Mouse (Mus musculus) hindbrain, embryonic 11.5 days (tissue): ENCODE results near the gene Pgap3. TPM values are rescaled to one million over a fixed set of nuclear protein-coding genes. Genes with fewer than 3 reads are reported as not detected.

Experiments
- ATAC-seq: fragments of 200-750 bp; cut with Nextera tagmentation; 2 replicates; pipeline ENCODE4 v1.8.0; 2017; ENCODE audit warnings: mild to moderate bottlenecking, moderate TSS enrichment, moderate library complexity; ENCODE audit not compliant: low FRiP score
- DNase-seq: peaks from one replicate; pipeline ENCODE4 v3.0.0-alpha.2; 2015; ENCODE audit warnings: low spot score
- H3K27ac ChIP-seq: fragments of 300-500 bp; sonication (generic); 2 replicates; pipeline ENCODE4 v1.5.1; 2014; ENCODE audit warnings: mild to moderate bottlenecking, low read depth, low read length
- H3K27me3 ChIP-seq: fragments of 300-500 bp; sonication (generic); 2 replicates; pipeline ENCODE4 v1.6.1; 2014; ENCODE audit warnings: mild to moderate bottlenecking, low read length, moderate library complexity, mixed read lengths; ENCODE audit not compliant: control insufficient read depth, insufficient read depth
- H3K36me3 ChIP-seq: fragments of 300-500 bp; sonication (generic); 2 replicates; pipeline ENCODE4 v1.6.1; 2014; ENCODE audit warnings: mild to moderate bottlenecking, low read length, moderate library complexity, mixed read lengths; ENCODE audit not compliant: control insufficient read depth, insufficient read depth
- H3K4me1 ChIP-seq: fragments of 300-500 bp; sonication (generic); replicated peaks from 2 replicates; pipeline ENCODE4 v1.6.1; 2014; ENCODE audit warnings: low read length, mixed read lengths; ENCODE audit not compliant: control insufficient read depth, insufficient read depth
- H3K4me2 ChIP-seq: fragments of 300-500 bp; sonication (generic); replicated peaks from 2 replicates; pipeline ENCODE4 v1.6.1; 2014; ENCODE audit warnings: mild to moderate bottlenecking, low read depth, low read length
- H3K4me3 ChIP-seq: fragments of 300-500 bp; sonication (generic); 2 replicates; pipeline ENCODE4 v1.5.1; 2014; ENCODE audit warnings: low read depth, low read length
- H3K9ac ChIP-seq: fragments of 300-500 bp; sonication (generic); 2 replicates; pipeline ENCODE4 v1.6.1; 2014; ENCODE audit warnings: low read depth, low read length
- H3K9me3 ChIP-seq: fragments of 300-500 bp; sonication (generic); 2 replicates; pipeline ENCODE4 v1.6.1; 2016; ENCODE audit warnings: low read length; ENCODE audit not compliant: control insufficient read depth
- WGBS: fragments of 180-500 bp; shearing (Covaris S2); extraction: QIAGEN DNeasy Blood & Tissue Kit; methylation state at CpG from one replicate; pipeline ENCODE4 v1.1.7; 2014; 5-methylcytosine and 5-hydroxymethylcytosine counted together
- polyA plus RNA-seq: library from polyadenylated mRNA; unstranded; fragments of >200 nt; fragmentation: Nextera tagmentation; extraction: Ambion mirVana; gene quantifications from 2 replicates; pipeline ENCODE4 v1.2.1, GENCODE M21; 2014

Gene Pgap3
- polyA plus RNA-seq, 1 experiment from 2014 or later, result 4.3 TPM

- no peak for ATAC-seq
- 77% methylated on average over 6 of the region's 6 CpGs for WGBS
- Histone ChIP-seq H3K27me3 (peaks cover 5% of the 10 kb centered on the region; the same call in 1 of the 2 replicates), H3K27ac (no peak overlapping the region), H3K36me3 (no peaks in the 10 kb centered on the region), H3K4me2 (no peak overlapping the region), H3K4me3 (no peak overlapping the region), H3K9ac (no peak overlapping the region), H3K9me3 (no peaks in the 10 kb centered on the region), H3K4me1 (peaks cover 4% of the 10 kb centered on the region; the same call in 1 of the 2 replicates)
- no peak for DNase-seq
These were observed 6.3 kb upstream of the Pgap3 start for GRCm38 (mm10) chr11:98406621-98407020.

GRCm38 (mm10) chr11:98400816-98401215 is 526 bp upstream of the Pgap3 start:
- Histone ChIP-seq H3K27me3 (no peaks in the 10 kb centered on the region), H3K36me3 (no peaks in the 10 kb centered on the region), H3K4me1 (0 out of 2 replicates have a peak, but pooled peaks cover 2% of the 10 kb centered on the region), H3K9me3 (no peaks in the 10 kb centered on the region), H3K4me2 (peak overlapping the region; percentile 41), H3K9ac (peak overlapping the region; percentile 81), H3K4me3 (peak overlapping the region; percentile 58), H3K27ac (no peak overlapping the region; the same call in 1 of the 2 replicates)
- 49% methylated on average over 3 of the region's 3 CpGs for WGBS
- ATAC-seq, result no peak
- DNase-seq, result no peak

- DNase-seq (no peak), ATAC-seq (no peak)
- H3K36me3 ChIP-seq, result no peaks in the 10 kb centered on the region
- H3K9me3 ChIP-seq, result no peaks in the 10 kb centered on the region
- H3K4me3 ChIP-seq, result no peak overlapping the region
- H3K4me1 ChIP-seq, result 0 out of 2 replicates have a peak, but pooled peaks cover 2% of the 10 kb centered on the region
- no peaks in the 10 kb centered on the region for H3K27me3 ChIP-seq
- no peak overlapping the region for H3K9ac ChIP-seq
- WGBS, result 89% methylated on average over 7 of the region's 7 CpGs
- H3K27ac ChIP-seq, result no peak overlapping the region
- no peak overlapping the region for H3K4me2 ChIP-seq
These were observed 2.3 kb downstream of the Pgap3 start for GRCm38 (mm10) chr11:98397946-98398345.

GRCm38 (mm10) chr11:98395041-98395440 is 5.2 kb downstream of the Pgap3 start:
- Histone ChIP-seq H3K9me3 (no peaks in the 10 kb centered on the region), H3K27ac (no peak overlapping the region), H3K4me1 (no peaks in the 10 kb centered on the region), H3K4me2 (no peak overlapping the region), H3K4me3 (no peak overlapping the region), H3K36me3 (no peaks in the 10 kb centered on the region), H3K9ac (no peak overlapping the region), H3K27me3 (peaks cover 3% of the 10 kb centered on the region; the same call in 1 of the 2 replicates)
- ATAC-seq (no peak), DNase-seq (no peak)
- 59% methylated on average over 4 of the region's 4 CpGs for WGBS

GRCm38 (mm10) chr11:98394301-98394700 is 6.0 kb downstream of the Pgap3 start:
- Histone ChIP-seq H3K27ac (no peak overlapping the region), H3K9ac (no peak overlapping the region), H3K27me3 (peaks cover 3% of the 10 kb centered on the region; the same call in 1 of the 2 replicates), H3K36me3 (no peaks in the 10 kb centered on the region), H3K4me3 (no peak overlapping the region), H3K9me3 (no peaks in the 10 kb centered on the region), H3K4me2 (no peak overlapping the region), H3K4me1 (no peaks in the 10 kb centered on the region)
- WGBS, result 57% methylated on average over 6 of the region's 6 CpGs
- DNase-seq, result no peak
- no peak for ATAC-seq

- WGBS, result 80% methylated on average over 6 of the region's 6 CpGs
- ATAC-seq, result no peak
- H3K27me3 ChIP-seq, result peaks cover 3% of the 10 kb centered on the region
These were observed 7.0 kb downstream of the Pgap3 start for GRCm38 (mm10) chr11:98393317-98393716.

GRCm38 (mm10) chr11:98392645-98393044 is 7.6 kb downstream of the Pgap3 start:
- no peaks in the 10 kb centered on the region for H3K36me3 ChIP-seq
- no peaks in the 10 kb centered on the region for H3K9me3 ChIP-seq
- no peak overlapping the region for H3K27ac ChIP-seq
- H3K4me3 ChIP-seq, result no peak overlapping the region
- DNase-seq (no peak), ATAC-seq (no peak)
- no peak overlapping the region for H3K9ac ChIP-seq
- H3K4me1 ChIP-seq, result no peaks in the 10 kb centered on the region
- H3K4me2 ChIP-seq, result no peak overlapping the region
- WGBS, result 44% methylated on average over 4 of the region's 4 CpGs
- H3K27me3 ChIP-seq, result peaks cover 4% of the 10 kb centered on the region

More at GRCm38 (mm10) chr11:98393317-98393716, 7.0 kb downstream of the Pgap3 start:
- Histone ChIP-seq H3K4me3 (no peak overlapping the region), H3K9ac (no peak overlapping the region), H3K9me3 (no peaks in the 10 kb centered on the region), H3K4me2 (no peak overlapping the region), H3K27ac (no peak overlapping the region), H3K36me3 (no peaks in the 10 kb centered on the region), H3K4me1 (no peaks in the 10 kb centered on the region)
- no peak for DNase-seq

GRCm38 (mm10) chr11:98392034-98392433 is 8.3 kb downstream of the Pgap3 start:
- no peaks in the 10 kb centered on the region for H3K36me3 ChIP-seq
- WGBS, result 19% methylated on average over 8 of the region's 8 CpGs
- peaks cover 10% of the 10 kb centered on the region for H3K27me3 ChIP-seq
- H3K9ac ChIP-seq, result no peak overlapping the region
- no peak for ATAC-seq
- H3K9me3 ChIP-seq, result no peaks in the 10 kb centered on the region
- H3K4me3 ChIP-seq, result no peak overlapping the region
- no peak overlapping the region for H3K27ac ChIP-seq
- no peak overlapping the region for H3K4me2 ChIP-seq
- DNase-seq, result no peak
- no peaks in the 10 kb centered on the region for H3K4me1 ChIP-seq

- whole genome bisulfite sequencing, result 79% methylated on average over 12 of the region's 12 CpGs
- Histone ChIP-seq H3K4me1 (no peaks in the 10 kb centered on the region), H3K27ac (no peak overlapping the region), H3K4me2 (no peak overlapping the region), H3K9me3 (no peaks in the 10 kb centered on the region), H3K36me3 (no peaks in the 10 kb centered on the region), H3K4me3 (no peak overlapping the region), H3K9ac (no peak overlapping the region), H3K27me3 (peaks cover 22% of the 10 kb centered on the region)
- DNase-seq (no peak), ATAC-seq (no peak)
These were observed 10.1 kb downstream of the Pgap3 start for GRCm38 (mm10) chr11:98390141-98390540.
